Mouse (Mus musculus): ENCODE data around the gene Rbfox3. TPM values are rescaled to one million over a fixed set of nuclear protein-coding genes. Genes with fewer than 3 reads are reported as not detected.
A peak's percentile ranks its signal among the peaks of the same experiment; 100 is the strongest.

Gene Rbfox3
- polyA plus RNA-seq, 1 experiment from 2014 or later: 31.7 TPM

DNA sequence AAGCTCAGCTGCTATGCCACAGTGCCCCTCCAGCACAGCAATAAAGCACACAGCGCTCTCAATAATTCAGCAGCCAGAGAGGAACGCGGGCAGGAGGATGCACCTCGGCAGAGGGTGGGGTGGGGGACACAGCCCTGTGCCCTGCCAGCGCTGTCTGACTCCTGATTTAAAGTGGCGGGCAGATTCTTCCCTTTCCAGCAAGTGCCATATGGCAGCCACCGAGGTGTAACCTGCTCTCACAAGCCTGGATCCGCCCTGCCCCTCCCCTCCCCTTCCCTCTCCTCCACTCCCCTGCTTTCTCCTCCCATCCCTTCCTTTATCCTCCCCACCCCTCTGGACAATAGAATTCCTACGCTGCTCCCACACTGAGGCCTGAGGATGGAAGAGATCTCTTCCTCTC is 311.2 kb downstream of the Rbfox3 start:
- Histone ChIP-seq H3K9ac (replicated peaks; ENCODE audit: low read length) (peak overlapping the region; percentile 21; the same call in 1 of the 2 replicates), H3K9me3 (ENCODE audit: control insufficient read depth, low read length) (no peaks in the 10 kb centered on the region), H3K4me2 (ENCODE audit: low read length) (peak overlapping the region; percentile 25; the same call in 1 of the 2 replicates), H3K27me3 (ENCODE audit: control insufficient read depth, insufficient read depth, low read length) (no peaks in the 10 kb centered on the region), H3K27ac (replicated peaks; ENCODE audit: low read depth, low read length) (peak overlapping the region; percentile 81), H3K4me3 (replicated peaks; ENCODE audit: low read depth, low read length) (no peak overlapping the region), H3K36me3 (ENCODE audit: control insufficient read depth, insufficient read depth, low read length) (no peaks in the 10 kb centered on the region), H3K4me1 (ENCODE audit: control insufficient read depth, insufficient read depth, low read length) (peaks cover 23% of the 10 kb centered on the region)
- DNase-seq (no peak), ATAC-seq (ENCODE audit: low FRiP score, low TSS enrichment) (peak; percentile 31; the same call in 1 of the 2 replicates)
- WGBS: 4% methylated on average over 9 of the region's 9 CpGs

DNA sequence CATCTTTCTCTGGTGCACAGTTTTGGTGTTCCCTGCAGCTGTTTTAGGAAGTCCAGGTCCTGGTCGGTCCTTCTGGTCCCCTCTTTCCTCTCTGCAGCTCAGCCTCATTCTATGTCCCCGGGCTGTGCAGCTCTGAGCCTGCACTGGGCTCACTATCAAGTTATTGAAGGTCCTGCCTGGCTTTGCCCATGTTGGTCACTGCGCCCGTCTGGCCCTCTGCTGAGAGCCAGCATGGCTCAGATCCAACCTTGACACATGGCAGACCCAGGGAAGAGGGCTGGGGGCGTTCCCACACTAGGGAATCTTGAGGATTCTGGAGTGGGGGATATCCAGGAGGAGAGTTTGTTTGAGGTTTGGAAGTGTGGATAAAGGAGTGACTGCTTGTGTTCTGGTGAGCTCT is 312.7 kb downstream of the Rbfox3 start:
- ATAC-seq (ENCODE audit: low FRiP score, low TSS enrichment): no peak
- Histone ChIP-seq H3K36me3 (ENCODE audit: control insufficient read depth, insufficient read depth, low read length) (no peaks in the 10 kb centered on the region), H3K4me2 (ENCODE audit: low read length) (no peak overlapping the region), H3K27ac (replicated peaks; ENCODE audit: low read depth, low read length) (no peak overlapping the region), H3K4me1 (ENCODE audit: control insufficient read depth, insufficient read depth, low read length) (peaks cover 23% of the 10 kb centered on the region), H3K27me3 (ENCODE audit: control insufficient read depth, insufficient read depth, low read length) (no peaks in the 10 kb centered on the region), H3K9me3 (ENCODE audit: control insufficient read depth, low read length) (no peaks in the 10 kb centered on the region), H3K4me3 (replicated peaks; ENCODE audit: low read depth, low read length) (no peak overlapping the region), H3K9ac (replicated peaks; ENCODE audit: low read length) (no peak overlapping the region)
- 73% methylated on average over 5 of the region's 5 CpGs for WGBS
- no peak for DNase-seq

DNA sequence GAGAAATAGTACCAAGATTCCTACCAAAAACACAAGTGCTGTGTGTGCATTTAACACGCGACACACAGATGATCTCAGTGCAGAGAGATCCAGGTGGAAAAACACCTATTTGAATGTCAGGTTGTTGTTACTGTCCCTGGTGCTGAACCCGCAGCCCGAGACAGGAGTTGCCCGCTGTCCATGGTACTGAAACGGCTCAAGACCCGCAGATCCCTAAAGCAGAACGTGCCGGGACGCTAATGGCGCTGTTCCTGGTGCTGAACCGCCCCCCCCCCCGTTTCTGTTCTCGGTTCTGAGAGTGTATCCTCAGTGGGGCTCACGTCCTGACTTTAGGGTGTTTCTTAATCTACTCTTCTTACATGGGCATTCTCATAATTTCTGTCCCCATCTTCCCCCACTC is 326.6 kb downstream of the Rbfox3 start:
- Histone ChIP-seq H3K9ac (replicated peaks; ENCODE audit: low read length) (no peak overlapping the region), H3K4me2 (ENCODE audit: low read length) (no peak overlapping the region), H3K27ac (replicated peaks; ENCODE audit: low read depth, low read length) (no peak overlapping the region), H3K36me3 (ENCODE audit: control insufficient read depth, insufficient read depth, low read length) (no peaks in the 10 kb centered on the region), H3K4me1 (ENCODE audit: control insufficient read depth, insufficient read depth, low read length) (no peaks in the 10 kb centered on the region), H3K9me3 (ENCODE audit: control insufficient read depth, low read length) (no peaks in the 10 kb centered on the region), H3K4me3 (replicated peaks; ENCODE audit: low read depth, low read length) (no peak overlapping the region), H3K27me3 (ENCODE audit: control insufficient read depth, insufficient read depth, low read length) (no peaks in the 10 kb centered on the region)
- ATAC-seq (ENCODE audit: low FRiP score, low TSS enrichment) (no peak), DNase-seq (peak; percentile 78)
- WGBS: 4% methylated on average over 15 of the region's 15 CpGs

DNA sequence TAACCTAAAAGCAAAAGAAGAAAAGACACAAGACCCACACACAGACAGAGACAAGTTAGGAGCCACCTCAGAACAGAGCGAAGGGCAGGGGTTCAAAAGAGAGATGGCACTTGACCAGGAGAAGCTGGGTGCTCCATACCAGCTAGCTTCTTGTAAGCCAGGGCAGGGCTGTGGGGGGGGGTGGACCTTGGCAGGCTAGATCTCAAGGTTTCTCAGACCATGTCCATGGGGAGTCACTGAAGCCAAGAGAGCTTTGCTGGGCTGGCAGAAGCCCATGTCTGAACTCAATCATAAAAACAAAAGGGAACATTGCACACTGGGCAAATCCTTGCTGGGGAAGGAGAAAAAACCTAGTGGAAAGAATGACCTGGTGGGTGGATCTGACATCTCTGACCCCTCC is 327.4 kb downstream of the Rbfox3 start:
- 97% methylated on average over 1 of the region's 1 CpGs for WGBS
- DNase-seq (no peak), ATAC-seq (ENCODE audit: low FRiP score, low TSS enrichment) (no peak)

DNA sequence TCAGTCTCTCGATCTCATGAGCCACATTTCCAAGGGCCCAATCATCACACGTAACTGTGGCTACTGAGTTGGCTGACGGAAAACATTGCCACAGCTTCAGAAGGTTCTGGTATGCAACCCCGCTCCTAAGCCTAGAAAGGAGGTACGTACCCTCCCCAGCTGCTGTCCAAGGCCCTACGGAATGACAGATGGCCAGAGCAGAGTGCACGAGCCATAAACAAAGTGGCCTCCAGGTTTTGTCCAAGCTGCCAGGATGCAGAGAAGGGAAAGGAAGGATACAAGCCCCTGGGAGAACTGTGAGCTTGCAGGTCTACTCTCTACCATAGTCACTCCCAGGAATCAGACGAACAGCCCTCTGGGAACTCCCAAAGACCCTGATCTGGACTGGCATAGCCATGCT is 327.8 kb downstream of the Rbfox3 start:
- ATAC-seq (ENCODE audit: low FRiP score, low TSS enrichment): no peak
- Histone ChIP-seq H3K9ac (replicated peaks; ENCODE audit: low read length) (no peak overlapping the region), H3K4me2 (ENCODE audit: low read length) (no peak overlapping the region), H3K36me3 (ENCODE audit: control insufficient read depth, insufficient read depth, low read length) (no peaks in the 10 kb centered on the region), H3K27ac (replicated peaks; ENCODE audit: low read depth, low read length) (no peak overlapping the region), H3K4me1 (ENCODE audit: control insufficient read depth, insufficient read depth, low read length) (no peaks in the 10 kb centered on the region), H3K9me3 (ENCODE audit: control insufficient read depth, low read length) (no peaks in the 10 kb centered on the region), H3K27me3 (ENCODE audit: control insufficient read depth, insufficient read depth, low read length) (no peaks in the 10 kb centered on the region), H3K4me3 (replicated peaks; ENCODE audit: low read depth, low read length) (no peak overlapping the region)
- DNase-seq: no peak
- 86% methylated on average over 8 of the region's 8 CpGs for WGBS

More for the DNA sequence above, 327.4 kb downstream of the Rbfox3 start:
- H3K27ac ChIP-seq (replicated peaks; ENCODE audit: low read depth, low read length): no peak overlapping the region
- no peaks in the 10 kb centered on the region for H3K9me3 ChIP-seq (ENCODE audit: control insufficient read depth, low read length)
- no peak overlapping the region for H3K4me2 ChIP-seq (ENCODE audit: low read length)
- H3K4me3 ChIP-seq (replicated peaks; ENCODE audit: low read depth, low read length): no peak overlapping the region
- no peaks in the 10 kb centered on the region for H3K27me3 ChIP-seq (ENCODE audit: control insufficient read depth, insufficient read depth, low read length)
- H3K36me3 ChIP-seq (ENCODE audit: control insufficient read depth, insufficient read depth, low read length): no peaks in the 10 kb centered on the region
- H3K4me1 ChIP-seq (ENCODE audit: control insufficient read depth, insufficient read depth, low read length): no peaks in the 10 kb centered on the region
- no peak overlapping the region for H3K9ac ChIP-seq (replicated peaks; ENCODE audit: low read length)

DNA sequence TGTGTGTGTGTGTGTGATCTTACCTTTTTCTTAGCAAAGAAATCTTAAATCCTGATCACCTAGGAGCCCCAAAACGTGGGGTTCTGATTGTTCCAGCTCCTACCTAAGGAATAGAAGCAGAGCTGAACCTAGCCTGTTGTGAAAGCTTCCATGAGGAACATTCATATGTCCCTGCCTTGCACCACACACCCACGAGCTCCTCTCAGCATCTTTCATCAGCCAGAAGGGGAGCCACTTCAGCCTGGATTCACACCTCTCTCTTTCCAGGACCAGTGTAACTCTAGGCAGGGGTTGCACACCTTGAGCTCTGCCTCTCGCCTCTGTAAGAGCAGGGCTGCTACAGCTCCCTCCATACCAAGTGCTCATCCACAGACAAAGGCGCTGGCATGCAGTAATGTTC is 330.4 kb downstream of the Rbfox3 start:
- H3K4me1 ChIP-seq (ENCODE audit: control insufficient read depth, insufficient read depth, low read length): peaks cover 10% of the 10 kb centered on the region; the same call in 1 of the 2 replicates
- no peak for ATAC-seq (ENCODE audit: low FRiP score, low TSS enrichment)
- H3K27me3 ChIP-seq (ENCODE audit: control insufficient read depth, insufficient read depth, low read length): no peaks in the 10 kb centered on the region
- no peak overlapping the region for H3K9ac ChIP-seq (replicated peaks; ENCODE audit: low read length)
- no peak overlapping the region for H3K4me2 ChIP-seq (ENCODE audit: low read length)
- H3K4me3 ChIP-seq (replicated peaks; ENCODE audit: low read depth, low read length): no peak overlapping the region
- H3K9me3 ChIP-seq (ENCODE audit: control insufficient read depth, low read length): no peaks in the 10 kb centered on the region
- no peak for DNase-seq
- no peak overlapping the region for H3K27ac ChIP-seq (replicated peaks; ENCODE audit: low read depth, low read length)
- no peaks in the 10 kb centered on the region for H3K36me3 ChIP-seq (ENCODE audit: control insufficient read depth, insufficient read depth, low read length)
- 53% methylated on average over 4 of the region's 4 CpGs for WGBS

DNA sequence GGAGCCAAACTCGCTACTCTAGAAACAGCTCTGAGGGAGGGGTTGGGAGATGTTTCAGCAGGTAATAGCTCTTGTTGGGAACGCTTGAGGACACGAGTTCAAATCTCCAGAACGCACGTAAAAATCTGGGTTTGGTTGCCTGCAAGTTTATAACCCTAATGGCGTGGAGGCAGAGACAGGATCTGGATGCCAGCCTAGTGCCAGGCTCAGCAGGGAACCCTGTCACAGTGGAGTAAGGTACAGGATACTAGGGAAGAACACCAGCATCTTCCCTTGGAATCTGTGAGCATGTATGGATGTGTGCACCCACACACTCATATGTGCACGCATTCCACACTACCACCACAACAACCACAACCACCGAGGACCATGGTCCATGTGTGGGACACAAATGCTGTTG is 331.8 kb downstream of the Rbfox3 start:
- 88% methylated on average over 8 of the region's 8 CpGs for WGBS
- Histone ChIP-seq H3K27me3 (ENCODE audit: control insufficient read depth, insufficient read depth, low read length) (no peaks in the 10 kb centered on the region), H3K4me1 (ENCODE audit: control insufficient read depth, insufficient read depth, low read length) (peaks cover 17% of the 10 kb centered on the region; the same call in 1 of the 2 replicates), H3K36me3 (ENCODE audit: control insufficient read depth, insufficient read depth, low read length) (no peaks in the 10 kb centered on the region), H3K9me3 (ENCODE audit: control insufficient read depth, low read length) (no peaks in the 10 kb centered on the region), H3K4me2 (ENCODE audit: low read length) (no peak overlapping the region), H3K27ac (replicated peaks; ENCODE audit: low read depth, low read length) (no peak overlapping the region), H3K9ac (replicated peaks; ENCODE audit: low read length) (no peak overlapping the region), H3K4me3 (replicated peaks; ENCODE audit: low read depth, low read length) (no peak overlapping the region)
- no peak for DNase-seq
- ATAC-seq (ENCODE audit: low FRiP score, low TSS enrichment): no peak

DNA sequence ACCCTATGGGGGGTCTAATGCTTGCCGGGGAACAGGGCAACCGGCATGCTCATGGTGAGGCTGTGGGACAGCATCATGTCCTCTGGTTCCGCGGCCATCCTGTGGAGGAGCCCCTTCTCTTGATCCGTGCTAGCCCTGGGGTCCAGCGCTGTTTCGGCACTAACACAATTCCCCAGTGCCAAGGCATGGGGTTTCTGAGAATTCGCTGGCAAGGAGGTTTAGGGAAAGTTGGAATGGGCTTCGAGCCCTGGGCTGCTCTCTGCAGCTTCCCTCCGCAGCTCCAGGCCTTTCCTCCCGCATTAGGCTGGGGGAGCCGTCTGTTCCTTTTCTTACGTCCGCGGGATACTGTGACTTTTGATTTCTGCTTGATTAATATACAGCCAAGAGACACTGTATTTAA is 334.1 kb downstream of the Rbfox3 start:
- DNase-seq (no peak), ATAC-seq (ENCODE audit: low FRiP score, low TSS enrichment) (no peak)
- Histone ChIP-seq H3K36me3 (ENCODE audit: control insufficient read depth, insufficient read depth, low read length) (no peaks in the 10 kb centered on the region), H3K9me3 (ENCODE audit: control insufficient read depth, low read length) (no peaks in the 10 kb centered on the region), H3K27ac (replicated peaks; ENCODE audit: low read depth, low read length) (0 out of 2 replicates have a peak overlapping the region, but pooled peaks have one; percentile 20), H3K4me3 (replicated peaks; ENCODE audit: low read depth, low read length) (no peak overlapping the region), H3K27me3 (ENCODE audit: control insufficient read depth, insufficient read depth, low read length) (peaks cover 1% of the 10 kb centered on the region; the same call in 1 of the 2 replicates), H3K4me2 (ENCODE audit: low read length) (no peak overlapping the region), H3K4me1 (ENCODE audit: control insufficient read depth, insufficient read depth, low read length) (peaks cover 17% of the 10 kb centered on the region; the same call in 1 of the 2 replicates), H3K9ac (replicated peaks; ENCODE audit: low read length) (no peak overlapping the region)
- WGBS: 44% methylated on average over 15 of the region's 15 CpGs

DNA sequence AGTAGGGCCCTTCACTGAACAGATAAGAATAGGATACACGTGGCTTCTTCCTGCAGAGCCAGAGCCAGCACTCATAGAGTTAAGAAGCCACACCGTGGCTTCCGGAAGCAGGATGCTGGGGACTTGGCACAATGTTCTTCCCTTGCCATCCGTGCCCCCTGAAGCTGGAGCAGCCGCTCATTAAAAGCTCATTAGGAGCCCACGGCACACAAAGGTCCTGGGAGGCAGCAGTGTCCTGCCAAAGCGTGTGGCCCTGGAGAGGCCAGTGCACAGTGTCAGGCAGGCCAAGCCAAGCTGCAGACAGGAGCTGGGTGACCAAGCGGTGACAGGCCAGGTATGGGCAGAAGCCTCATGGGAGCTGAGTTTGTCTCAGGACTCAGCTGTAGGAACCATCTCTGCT is 334.8 kb downstream of the Rbfox3 start:
- Histone ChIP-seq H3K4me2 (ENCODE audit: low read length) (no peak overlapping the region), H3K36me3 (ENCODE audit: control insufficient read depth, insufficient read depth, low read length) (no peaks in the 10 kb centered on the region), H3K9me3 (ENCODE audit: control insufficient read depth, low read length) (no peaks in the 10 kb centered on the region), H3K27me3 (ENCODE audit: control insufficient read depth, insufficient read depth, low read length) (peaks cover 8% of the 10 kb centered on the region), H3K27ac (replicated peaks; ENCODE audit: low read depth, low read length) (0 out of 2 replicates have a peak overlapping the region, but pooled peaks have one; percentile 20), H3K4me3 (replicated peaks; ENCODE audit: low read depth, low read length) (no peak overlapping the region), H3K9ac (replicated peaks; ENCODE audit: low read length) (0 out of 2 replicates have a peak overlapping the region, but pooled peaks have one; percentile 23), H3K4me1 (ENCODE audit: control insufficient read depth, insufficient read depth, low read length) (peaks cover 17% of the 10 kb centered on the region; the same call in 1 of the 2 replicates)
- DNase-seq: peak; percentile 50
- 45% methylated on average over 8 of the region's 8 CpGs for WGBS
- ATAC-seq (ENCODE audit: low FRiP score, low TSS enrichment): no peak
